Mouse (Mus musculus) megakaryocyte, embryonic 14.5 days (primary cell): ENCODE results near the gene Nup107.

Experiments used
- FLI1 ChIP-seq: IDR thresholded peaks from 2 replicates; pipeline ENCODE4 v1.6.1; 2012; ENCODE audit warnings: low read length, inconsistent platforms, mixed read lengths
- GATA1 ChIP-seq: IDR thresholded peaks from 3 replicates; pipeline ENCODE4 v1.6.1; 2012; ENCODE audit warnings: mixed read lengths, low read length, inconsistent platforms, borderline replicate concordance

DNA sequence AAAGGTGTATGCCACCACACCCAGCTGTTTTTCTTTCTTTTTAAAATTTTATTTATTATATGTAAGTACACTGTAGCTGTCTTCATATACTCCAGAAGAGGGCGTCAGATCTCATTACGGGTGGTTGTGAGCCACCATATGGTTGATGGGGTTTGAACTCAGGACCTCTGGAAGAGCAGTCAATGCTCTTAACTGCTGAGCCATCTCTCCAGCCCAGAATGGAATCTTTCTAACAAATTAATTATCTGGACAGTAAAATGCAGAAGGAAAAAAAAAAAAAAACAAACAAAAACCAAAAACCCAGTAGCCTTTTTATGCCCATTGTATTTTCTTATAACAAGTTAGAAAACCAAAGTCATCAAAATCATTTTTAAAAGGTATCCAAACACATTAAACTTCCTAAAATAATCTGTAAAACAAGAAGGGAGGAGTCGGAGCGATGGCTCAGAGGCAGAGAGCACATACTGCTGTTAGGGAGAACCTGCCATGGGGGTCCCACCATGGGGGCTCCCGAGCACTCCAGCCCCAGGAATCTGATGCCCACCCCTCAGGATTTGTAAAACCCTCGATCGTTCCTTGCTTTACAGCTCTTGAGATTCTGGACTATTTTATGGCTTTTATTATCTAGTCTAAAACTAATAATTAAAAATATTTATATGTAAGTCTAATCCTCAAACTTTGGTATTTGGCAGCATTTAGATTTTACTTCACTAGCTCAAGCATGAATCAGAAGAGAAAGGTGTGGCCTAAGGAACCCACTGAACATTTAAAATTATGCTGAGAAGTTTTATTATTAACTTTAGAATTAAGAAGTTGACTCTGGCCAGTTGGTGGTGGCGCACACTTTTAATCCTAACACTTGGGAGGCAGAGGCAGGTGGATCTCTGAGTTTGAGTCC lies 38.5 kb downstream of the Nup107 start:
- TF ChIP-seq GATA1 (no peak), FLI1 (no peak)
